Mouse (Mus musculus) lung, embryonic 14.5 days (tissue): ENCODE measurements at regions not wholly inside any gene's neighbourhood (a gene's known extent, or its start where the extent isn't known, plus 50 kb on each side); places are given as distances from the start of the nearest gene placed in this dataset.
A peak's percentile ranks its signal among the peaks of the same experiment; 100 is the strongest.

Experiments
- ATAC-seq: fragments of 200-750 bp; cut with Nextera tagmentation; 2 replicates; pipeline ENCODE4 v1.8.0; 2017; ENCODE audit warnings: mild to moderate bottlenecking, moderate TSS enrichment, moderate library complexity; ENCODE audit not compliant: insufficient read depth
- DNase-seq: peaks from one replicate; pipeline ENCODE4 v3.0.0-alpha.2; 2015
- H3K27ac ChIP-seq: fragments of 300-500 bp; sonication (generic); 2 replicates; pipeline ENCODE4 v1.5.1; 2014; ENCODE audit warnings: low read depth, mild to moderate bottlenecking, moderate library complexity
- H3K27me3 ChIP-seq: fragments of 300-500 bp; sonication (generic); 2 replicates; pipeline ENCODE4 v1.6.1; 2014; ENCODE audit warnings: low read length, control low read depth; ENCODE audit not compliant: insufficient read depth
- H3K36me3 ChIP-seq: fragments of 300-500 bp; sonication (generic); 2 replicates; pipeline ENCODE4 v1.6.1; 2014; ENCODE audit warnings: control low read depth; ENCODE audit not compliant: insufficient read depth
- H3K4me1 ChIP-seq: fragments of 300-500 bp; sonication (generic); 2 replicates; pipeline ENCODE4 v1.6.1; 2014; ENCODE audit warnings: antibody characterized with exemption, control low read depth; ENCODE audit not compliant: insufficient read depth
- H3K4me2 ChIP-seq: fragments of 300-500 bp; sonication (generic); 2 replicates; pipeline ENCODE4 v1.6.1; 2014; ENCODE audit warnings: mild to moderate bottlenecking
- H3K4me3 ChIP-seq: fragments of 300-500 bp; sonication (generic); 2 replicates; pipeline ENCODE4 v1.5.1; 2014; ENCODE audit warnings: low read depth, low read length
- H3K9ac ChIP-seq: fragments of 300-500 bp; sonication (generic); 2 replicates; pipeline ENCODE4 v1.6.1; 2014
- H3K9me3 ChIP-seq: fragments of 300-500 bp; sonication (generic); 2 replicates; pipeline ENCODE4 v1.6.1; 2016; ENCODE audit warnings: low read depth, low read length, control low read depth
- CTCF ChIP-seq: IDR thresholded peaks from 2 replicates; pipeline ENCODE4 v1.5.1; 2016; ENCODE audit warnings: antibody characterized with exemption, low read depth
- WGBS: fragments of 180-500 bp; shearing (Covaris S2); extraction: QIAGEN DNeasy Blood & Tissue Kit; methylation state at CpG from one replicate; pipeline ENCODE4 v1.1.7; 2014; 5-methylcytosine and 5-hydroxymethylcytosine counted together

- TF ChIP-seq CTCF, result no peak
- no peaks in the 10 kb centered on the region for H3K27me3 ChIP-seq
- H3K9ac ChIP-seq, result no peak overlapping the region
- no peak overlapping the region for H3K4me3 ChIP-seq
- H3K36me3 ChIP-seq, result no peaks in the 10 kb centered on the region
- no peaks in the 10 kb centered on the region for H3K9me3 ChIP-seq
- H3K4me2 ChIP-seq, result no peak overlapping the region
- 61% methylated on average over 1 of the region's 1 CpGs for WGBS
- H3K27ac ChIP-seq, result no peak overlapping the region
- no peaks in the 10 kb centered on the region for H3K4me1 ChIP-seq
- ATAC-seq (no peak), DNase-seq (no peak)
Observed at GRCm38 (mm10) chr4:95325861-95326260, 231.4 kb upstream of the Fggy start.

- no peaks in the 10 kb centered on the region for H3K36me3 ChIP-seq
- H3K4me2 ChIP-seq, result no peak overlapping the region
- no peak for TF ChIP-seq CTCF
- no peak overlapping the region for H3K9ac ChIP-seq
- H3K27ac ChIP-seq, result no peak overlapping the region
- ATAC-seq (no peak), DNase-seq (no peak)
- H3K27me3 ChIP-seq, result no peaks in the 10 kb centered on the region
- no peaks in the 10 kb centered on the region for H3K4me1 ChIP-seq
- 81% methylated on average over 2 of the region's 2 CpGs for WGBS
- no peak overlapping the region for H3K4me3 ChIP-seq
- H3K9me3 ChIP-seq, result no peaks in the 10 kb centered on the region; the same call in 1 of the 2 replicates
Observed at GRCm38 (mm10) chr4:95339822-95340221, 217.5 kb upstream of the Fggy start.

GRCm38 (mm10) chr4:95340926-95341325 is 216.4 kb upstream of the Fggy start:
- no peak overlapping the region for H3K4me2 ChIP-seq
- TF ChIP-seq CTCF, result no peak
- no peak overlapping the region for H3K9ac ChIP-seq
- no peak overlapping the region for H3K4me3 ChIP-seq
- H3K27me3 ChIP-seq, result no peaks in the 10 kb centered on the region
- no peak for ATAC-seq
- H3K27ac ChIP-seq, result no peak overlapping the region
- no peaks in the 10 kb centered on the region for H3K36me3 ChIP-seq
- WGBS, result 71% methylated on average over 3 of the region's 3 CpGs
- no peaks in the 10 kb centered on the region; the same call in 1 of the 2 replicates for H3K9me3 ChIP-seq
- no peak for DNase-seq
- H3K4me1 ChIP-seq, result no peaks in the 10 kb centered on the region

- DNase-seq, result peak; percentile 15
- no peak overlapping the region for H3K9ac ChIP-seq
- no peak for TF ChIP-seq CTCF
Observed at GRCm38 (mm10) chr4:95346722-95347197, 210.5 kb upstream of the Fggy start.

GRCm38 (mm10) chr4:95347436-95347835 is 209.9 kb upstream of the Fggy start:
- H3K27me3 ChIP-seq, result no peaks in the 10 kb centered on the region
- DNase-seq (no peak), ATAC-seq (no peak)
- H3K4me2 ChIP-seq, result no peak overlapping the region
- no peak overlapping the region for H3K27ac ChIP-seq
- no peaks in the 10 kb centered on the region for H3K36me3 ChIP-seq
- H3K4me3 ChIP-seq, result no peak overlapping the region
- no peak overlapping the region for H3K9ac ChIP-seq
- H3K9me3 ChIP-seq, result no peaks in the 10 kb centered on the region
- no peak for TF ChIP-seq CTCF
- H3K4me1 ChIP-seq, result no peaks in the 10 kb centered on the region
- 85% methylated on average over 2 of the region's 2 CpGs for WGBS

More at GRCm38 (mm10) chr4:95346722-95347197, 210.5 kb upstream of the Fggy start:
- Histone ChIP-seq H3K4me2 (no peak overlapping the region), H3K27me3 (no peaks in the 10 kb centered on the region), H3K4me3 (no peak overlapping the region), H3K27ac (no peak overlapping the region), H3K36me3 (no peaks in the 10 kb centered on the region), H3K4me1 (no peaks in the 10 kb centered on the region), H3K9me3 (no peaks in the 10 kb centered on the region)
- 55% methylated on average over 3 of the region's 3 CpGs for WGBS
- ATAC-seq, result no peak

GRCm38 (mm10) chr4:95348405-95349123 is 208.7 kb upstream of the Fggy start:
- no peak for DNase-seq
- ATAC-seq, result no peak
- H3K27me3 ChIP-seq, result no peaks in the 10 kb centered on the region
- no peak for TF ChIP-seq CTCF
- H3K27ac ChIP-seq, result no peak overlapping the region
- H3K36me3 ChIP-seq, result no peaks in the 10 kb centered on the region
- H3K4me3 ChIP-seq, result no peak overlapping the region
- H3K4me2 ChIP-seq, result no peak overlapping the region
- H3K9ac ChIP-seq, result no peak overlapping the region
- WGBS, result 76% methylated on average over 4 of the region's 4 CpGs
- no peaks in the 10 kb centered on the region for H3K4me1 ChIP-seq
- H3K9me3 ChIP-seq, result no peaks in the 10 kb centered on the region

GRCm38 (mm10) chr4:95353894-95354319 is 203.4 kb upstream of the Fggy start:
- Histone ChIP-seq H3K4me1 (0 out of 2 replicates have a peak, but pooled peaks cover 4% of the 10 kb centered on the region), H3K9me3 (no peaks in the 10 kb centered on the region), H3K4me2 (no peak overlapping the region), H3K4me3 (no peak overlapping the region), H3K27me3 (no peaks in the 10 kb centered on the region), H3K27ac (peak overlapping the region; percentile 56), H3K36me3 (no peaks in the 10 kb centered on the region), H3K9ac (no peak overlapping the region)
- peak; percentile 80 for DNase-seq
- TF ChIP-seq CTCF, result no peak
- WGBS, result 35% methylated on average over 7 of the region's 7 CpGs
- peak; percentile 90 for ATAC-seq
